Mouse (Mus musculus) mature B cell (primary cell): ENCODE measurements around the gene Cldn9.

ENCODE experiments used
- in situ Hi-C: fragments of 300-500 bp; cut with MboI; formaldehyde crosslinking; loops from 2 replicates; pipeline ENCODE4 v1.14.3; 2019

The Cldn9 gene

GRCm38 (mm10) chr17:23680336-23680735 is 3.5 kb downstream of the Cldn9 start:
- in situ Hi-C loops = no loop called here

- in situ Hi-C loops = no loop called here
Measured at GRCm38 (mm10) chr17:23679127-23679835, 4.5 kb downstream of the Cldn9 start, which contains the start of gene Cldn6. Gene Cldn6 (plus strand): TSS chr17:23679249.

- in situ Hi-C loops = no loop called here
Measured at GRCm38 (mm10) chr17:23677236-23677679, 6.6 kb downstream of the Cldn9 start, which contains the start of gene Tnfrsf12a. Gene Tnfrsf12a (minus strand): TSS chr17:23677468.

- in situ Hi-C loops = no loop called here
Measured at GRCm38 (mm10) chr17:23676473-23677031, 7.3 kb downstream of the Cldn9 start.

- in situ Hi-C loops = no loop called here
Measured at GRCm38 (mm10) chr17:23675564-23676281, 8.1 kb downstream of the Cldn9 start.

GRCm38 (mm10) chr17:23675127-23675526 is 8.7 kb downstream of the Cldn9 start:
- in situ Hi-C loops = no loop called here

- in situ Hi-C loops = no loop called here
Measured at GRCm38 (mm10) chr17:23674271-23674952, 9.4 kb downstream of the Cldn9 start.

GRCm38 (mm10) chr17:23673424-23674073 is 10.3 kb downstream of the Cldn9 start, which contains the start of the genes Hcfc1r1 and Thoc6:
Gene Hcfc1r1 (plus strand): TSS chr17:23673596.
Gene Thoc6 (minus strand): TSS chr17:23673882.
- in situ Hi-C loops = no loop called here

- in situ Hi-C loops = no loop called here
Measured at GRCm38 (mm10) chr17:23672761-23673160, 11.1 kb downstream of the Cldn9 start.

- in situ Hi-C loops = no loop called here
Measured at GRCm38 (mm10) chr17:23671519-23671918, 12.3 kb downstream of the Cldn9 start.

GRCm38 (mm10) chr17:23670516-23671074 is 13.2 kb downstream of the Cldn9 start:
- in situ Hi-C loops = no loop called here

- in situ Hi-C loops = loop anchor here (5.0 kb wide), 1 partner anchor 52 kb away; no protein-coding TSS in a partner anchor
Measured at GRCm38 (mm10) chr17:23665511-23665910, 18.3 kb downstream of the Cldn9 start.

- in situ Hi-C loops = loop anchor here (5.0 kb wide), 1 partner anchor 53 kb away; no protein-coding TSS in a partner anchor
Measured at GRCm38 (mm10) chr17:23664556-23665021, 19.2 kb downstream of the Cldn9 start.

- in situ Hi-C loops = no loop called here
Measured at GRCm38 (mm10) chr17:23661526-23661925, 22.3 kb downstream of the Cldn9 start.

GRCm38 (mm10) chr17:23660876-23661200 is 23.0 kb downstream of the Cldn9 start:
- in situ Hi-C loops = no loop called here

GRCm38 (mm10) chr17:23660117-23660875 is 23.5 kb downstream of the Cldn9 start, which contains the start of gene Bicdl2:
Gene Bicdl2 (plus strand): TSS chr17:23660506.
- in situ Hi-C loops = no loop called here

GRCm38 (mm10) chr17:23658450-23658849 is 25.4 kb downstream of the Cldn9 start:
- in situ Hi-C loops = no loop called here

- in situ Hi-C loops = no loop called here
Measured at GRCm38 (mm10) chr17:23654410-23654809, 29.4 kb downstream of the Cldn9 start.

- in situ Hi-C loops = no loop called here
Measured at GRCm38 (mm10) chr17:23654001-23654400, 29.8 kb downstream of the Cldn9 start.

GRCm38 (mm10) chr17:23653324-23653723 is 30.5 kb downstream of the Cldn9 start:
- in situ Hi-C loops = no loop called here
